Mouse (Mus musculus) MEL (cell line): ENCODE results near the gene Creb3l2. TPM values are rescaled to one million over a fixed set of nuclear protein-coding genes. Genes with fewer than 3 reads are reported as not detected.

Experiments
- DNase-seq: peaks from one replicate; pipeline ENCODE4 v3.0.0; 2011; ENCODE audit warnings: low read depth, low spot score
- H3K27ac ChIP-seq: 2 replicates; pipeline ENCODE4 v1.5.1; 2012; ENCODE audit warnings: low read depth, mild to moderate bottlenecking, control low read depth, low read length, moderate library complexity; ENCODE audit not compliant: control insufficient read depth
- H3K27me3 ChIP-seq, 2 experiments: fragments of 150-350 bp in 1 of 2; sonication (generic) in 1 of 2; 2 replicates each; pipeline ENCODE4 v1.6.1; 2012; ENCODE audit warnings: low read length in 2 of 2, mild to moderate bottlenecking in 2 of 2, improper control_type of control experiment in 1 of 2, moderate library complexity in 1 of 2; ENCODE audit not compliant: insufficient read depth in 2 of 2, control insufficient read depth in 1 of 2
- H3K36me3 ChIP-seq, 2 experiments: 2 replicates each; pipeline ENCODE4 v1.6.1; 2012 to 2014; ENCODE audit warnings: low read length in 2 of 2, improper control_type of control experiment in 1 of 2, inconsistent platforms in 1 of 2, mild to moderate bottlenecking in 1 of 2; ENCODE audit not compliant: insufficient read depth in 2 of 2, control insufficient read depth in 1 of 2
- H3K4me1 ChIP-seq, 2 experiments: fragments of 150-350 bp in 1 of 2; sonication (generic) in 1 of 2; 2 replicates each; pipeline ENCODE4 v1.6.1; 2012; ENCODE audit warnings: low read length in 2 of 2, improper control_type of control experiment in 1 of 2, mild to moderate bottlenecking in 1 of 2; ENCODE audit not compliant: insufficient read depth in 2 of 2, control insufficient read depth in 1 of 2
- H3K4me3 ChIP-seq, 2 experiments: fragments of 150-350 bp in 1 of 2; sonication (generic) in 1 of 2; 2 replicates each; pipeline ENCODE4 v1.5.1; 2012; ENCODE audit warnings: low read depth in 2 of 2, low read length in 2 of 2, mild to moderate bottlenecking in 2 of 2, moderate library complexity in 2 of 2, control low read depth in 1 of 2, improper control_type of control experiment in 1 of 2; ENCODE audit not compliant: control insufficient read depth in 1 of 2, insufficient read depth in 1 of 2
- H3K79me2 ChIP-seq: 2 replicates; pipeline ENCODE4 v1.6.1; 2012; ENCODE audit warnings: mild to moderate bottlenecking, low read length, moderate library complexity; ENCODE audit not compliant: control insufficient read depth, poor library complexity, insufficient read depth
- H3K9ac ChIP-seq: 2 replicates; pipeline ENCODE4 v1.6.1; 2012; ENCODE audit warnings: low read depth, mild to moderate bottlenecking, control low read depth, low read length, moderate library complexity; ENCODE audit not compliant: control insufficient read depth, poor library complexity, severe bottlenecking
- H3K9me3 ChIP-seq: fragments of 150-350 bp; sonication (generic); replicated peaks from 2 replicates; pipeline ENCODE4 v1.6.1; 2012; ENCODE audit warnings: mild to moderate bottlenecking, low read length, improper control_type of control experiment, moderate library complexity; ENCODE audit not compliant: insufficient read depth
- BHLHE40 ChIP-seq: IDR thresholded peaks from 2 replicates; pipeline ENCODE4 v1.6.1; 2012; ENCODE audit warnings: low read depth, mild to moderate bottlenecking, inconsistent platforms, low read length, improper control_type of control experiment, borderline replicate concordance
- CHD2 ChIP-seq: IDR thresholded peaks from 2 replicates; pipeline ENCODE4 v1.6.1; 2011; ENCODE audit warnings: low read length, improper control_type of control experiment
- CTCF ChIP-seq, 3 experiments: IDR thresholded peaks in 2 of 3; conservative IDR thresholded peaks in 1 of 3; 2 replicates each; pipeline ENCODE4 v1.5.1; 2011 to 2012; ENCODE audit warnings: low read length in 3 of 3, low read depth in 2 of 3, mild to moderate bottlenecking in 2 of 3, improper control_type of control experiment in 1 of 3, inconsistent platforms in 1 of 3, mixed read lengths in 1 of 3, moderate library complexity in 1 of 3; ENCODE audit not compliant: control insufficient read depth in 1 of 3, insufficient read depth in 1 of 3, poor library complexity in 1 of 3, severe bottlenecking in 1 of 3
- E2F4 ChIP-seq: IDR thresholded peaks from 2 replicates; pipeline ENCODE4 v1.6.1; 2011; ENCODE audit warnings: low read depth, low read length, improper control_type of control experiment, borderline replicate concordance
- ELF1 ChIP-seq: IDR thresholded peaks from 2 replicates; pipeline ENCODE4 v1.6.1; 2014; ENCODE audit warnings: low read depth, mild to moderate bottlenecking, inconsistent platforms, low read length, improper control_type of control experiment, moderate library complexity
- ETS1 ChIP-seq: IDR thresholded peaks from 2 replicates; pipeline ENCODE4 v1.6.1; 2012; ENCODE audit warnings: low read depth, mild to moderate bottlenecking, inconsistent platforms, low read length, improper control_type of control experiment, moderate library complexity
- GATA1 ChIP-seq: IDR thresholded peaks from 2 replicates; pipeline ENCODE4 v1.6.1; 2011; ENCODE audit warnings: low read depth, low read length, improper control_type of control experiment
- HCFC1 ChIP-seq: IDR thresholded peaks from 2 replicates; pipeline ENCODE4 v1.6.1; 2012; ENCODE audit warnings: low read depth, mild to moderate bottlenecking, inconsistent platforms, low read length, improper control_type of control experiment, moderate library complexity
- MAFK ChIP-seq: IDR thresholded peaks from 2 replicates; pipeline ENCODE4 v1.6.1; 2011; ENCODE audit warnings: low read depth, mild to moderate bottlenecking, low read length, improper control_type of control experiment, borderline replicate concordance
- MAX ChIP-seq: IDR thresholded peaks from 2 replicates; pipeline ENCODE4 v1.6.1; 2011; ENCODE audit warnings: low read length, improper control_type of control experiment
- MXI1 ChIP-seq: IDR thresholded peaks from 2 replicates; pipeline ENCODE4 v1.6.1; 2011; ENCODE audit warnings: mild to moderate bottlenecking, low read depth, low read length, improper control_type of control experiment
- MYC ChIP-seq: IDR thresholded peaks from 2 replicates; pipeline ENCODE4 v1.6.1; 2011; ENCODE audit warnings: low read depth, mild to moderate bottlenecking, low read length, improper control_type of control experiment, moderate library complexity
- NELFE ChIP-seq: IDR thresholded peaks from 2 replicates; pipeline ENCODE4 v1.6.1; 2011; ENCODE audit warnings: low read depth, low read length, improper control_type of control experiment
- POLR2AphosphoS5 ChIP-seq: IDR thresholded peaks from 2 replicates; pipeline ENCODE4 v1.6.1; 2012; ENCODE audit warnings: low read depth, borderline replicate concordance, mild to moderate bottlenecking, inconsistent platforms, low read length, moderate library complexity, mixed read lengths
- RCOR1 ChIP-seq: IDR thresholded peaks from 2 replicates; pipeline ENCODE4 v1.6.1; 2012; ENCODE audit warnings: low read depth, mild to moderate bottlenecking, inconsistent platforms, low read length, improper control_type of control experiment
- SIN3A ChIP-seq: IDR thresholded peaks from 2 replicates; pipeline ENCODE4 v1.6.1; 2012; ENCODE audit warnings: low read length, improper control_type of control experiment, inconsistent platforms
- TAL1 ChIP-seq: IDR thresholded peaks from 2 replicates; pipeline ENCODE4 v1.6.1; 2012; ENCODE audit warnings: mild to moderate bottlenecking, inconsistent platforms, low read length, moderate library complexity, mixed read lengths
- TBP ChIP-seq: IDR thresholded peaks from 2 replicates; pipeline ENCODE4 v1.8.0; 2011; ENCODE audit warnings: low read depth, low read length, improper control_type of control experiment
- ZC3H11A ChIP-seq: IDR thresholded peaks from 2 replicates; pipeline ENCODE4 v1.6.1; 2012; ENCODE audit warnings: low read depth, mild to moderate bottlenecking, inconsistent platforms, low read length, improper control_type of control experiment
- ZKSCAN1 ChIP-seq: IDR thresholded peaks from 2 replicates; pipeline ENCODE4 v1.6.1; 2012; ENCODE audit warnings: low read depth, mild to moderate bottlenecking, inconsistent platforms, low read length, improper control_type of control experiment, moderate library complexity
- polyA plus RNA-seq, 2 experiments: library from polyadenylated mRNA; stranded (reverse) in 1 of 2; unstranded in 1 of 2; fragments of >175 nt in 1 of 2; fragments of >200 nt in 1 of 2; gene quantifications; 2 replicates each; pipeline versions ENCODE4 v1.2.1 to v1.2.4; 2012; ENCODE audit warnings: low replicate concordance in 2 of 2, low read depth in 1 of 2; ENCODE audit not compliant: insufficient read length in 2 of 2, insufficient read depth in 1 of 2, missing spikeins in 1 of 2
- total RNA-seq: library from RNA; depleted of rRNA; stranded (reverse); fragments of 300-350 nt; gene quantifications from 2 replicates; pipeline ENCODE4 v1.2.3, GENCODE M21; 2012

The Creb3l2 gene
- total and polyA plus RNA-seq, 3 experiments, result not detected

DNA sequence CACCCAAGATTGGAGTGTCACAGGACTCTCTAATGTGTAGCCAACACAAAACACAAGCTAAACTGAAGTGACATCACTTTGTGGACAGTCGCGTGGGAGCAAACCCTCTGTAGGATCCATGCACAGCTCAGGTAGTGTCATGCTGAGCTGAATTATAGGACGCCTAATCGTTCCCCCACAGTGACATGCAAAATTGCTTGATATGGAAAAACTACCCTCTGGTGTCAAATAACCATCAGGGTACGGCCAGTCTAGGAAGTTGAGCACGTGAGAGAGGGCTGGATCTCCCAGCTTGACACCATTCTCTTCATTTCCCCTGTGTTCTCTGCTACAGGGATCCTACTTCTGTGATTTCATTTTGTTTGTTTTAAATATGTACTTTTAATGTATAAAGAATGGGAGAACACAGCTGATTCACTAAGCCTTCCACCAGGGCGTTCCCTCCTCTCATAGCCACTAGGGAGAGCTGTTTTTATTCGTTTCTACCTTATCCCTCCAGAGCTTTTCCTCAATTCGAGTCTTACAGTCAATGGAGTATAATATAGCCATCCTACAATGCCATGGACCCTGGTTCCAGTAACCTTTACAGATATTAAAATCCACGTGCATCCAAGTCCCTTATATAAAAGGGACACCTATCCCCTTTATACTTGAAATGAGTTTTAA, 16.2 kb upstream of the Creb3l2 start:
- no peaks in the 10 kb centered on the region for H3K27me3 ChIP-seq
- H3K9ac ChIP-seq, result no peak overlapping the region
- no peak overlapping the region for H3K4me3 ChIP-seq
- DNase-seq, result no peak
- H3K4me1 ChIP-seq, result no peaks in the 10 kb centered on the region
- H3K79me2 ChIP-seq, result no peaks in the 10 kb centered on the region
- no peak for TF ChIP-seq MAX
- TF ChIP-seq E2F4, result no peak
- TF ChIP-seq HCFC1, result no peak
- no peak for TF ChIP-seq ZC3H11A
- TF ChIP-seq POLR2AphosphoS5, result no peak
- no peak for TF ChIP-seq RCOR1
- no peak for TF ChIP-seq TAL1
- no peak for TF ChIP-seq ELF1
- no peak for TF ChIP-seq ZKSCAN1
- no peak for TF ChIP-seq GATA1
- no peak for TF ChIP-seq SIN3A
- no peak for TF ChIP-seq CTCF (IDR thresholded peaks at IDR 0.05 in 2 of 3, conservative IDR thresholded peaks at IDR 0.05 in 1 of 3; ENCODE audit: control insufficient read depth in 1 of 3, insufficient read depth in 1 of 3, low read depth in 2 of 3, low read length in 3 of 3, poor library complexity in 1 of 3, severe bottlenecking in 1 of 3)
- no peak for TF ChIP-seq TBP
- no peak for TF ChIP-seq BHLHE40
- H3K27ac ChIP-seq, result no peak overlapping the region
- no peaks in the 10 kb centered on the region for H3K36me3 ChIP-seq
- no peaks in the 10 kb centered on the region for H3K9me3 ChIP-seq

DNA sequence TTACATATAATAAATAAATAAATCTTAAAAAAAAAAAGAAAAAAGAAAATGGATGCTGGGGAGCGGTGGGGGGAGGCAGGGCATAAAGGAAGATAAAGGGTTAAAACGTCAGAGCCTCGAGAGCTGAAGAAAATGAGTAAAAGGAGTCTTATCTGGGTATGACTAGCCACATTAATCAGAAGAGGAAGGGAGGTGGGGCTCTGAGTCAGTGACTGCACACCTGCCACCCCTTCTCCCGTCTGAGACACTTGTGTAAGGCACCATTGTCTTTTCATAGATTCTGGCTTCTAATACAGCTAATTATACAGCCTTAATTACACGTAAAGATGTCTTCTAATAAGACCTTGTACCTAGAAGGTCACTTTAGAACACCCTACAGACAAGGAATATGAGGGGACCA, 13.6 kb upstream of the Creb3l2 start:
- no peak for DNase-seq

More for the DNA sequence above, 13.6 kb upstream of the Creb3l2 start:
- no peaks in the 10 kb centered on the region for H3K79me2 ChIP-seq
- H3K4me1 ChIP-seq, result no peaks in the 10 kb centered on the region
- H3K4me3 ChIP-seq, result no peak overlapping the region
- no peak for TF ChIP-seq CHD2
- TF ChIP-seq MXI1, result no peak
- TF ChIP-seq NELFE, result no peak
- no peak for TF ChIP-seq MYC
- TF ChIP-seq MAFK, result no peak
- no peak for TF ChIP-seq ETS1
- TF ChIP-seq ELF1, result no peak
- no peak overlapping the region for H3K9ac ChIP-seq
- no peak overlapping the region for H3K27ac ChIP-seq
- no peaks in the 10 kb centered on the region for H3K9me3 ChIP-seq
- H3K27me3 ChIP-seq, result no peaks in the 10 kb centered on the region
- no peaks in the 10 kb centered on the region for H3K36me3 ChIP-seq
